Mouse (Mus musculus) bone marrow, adult 2 months (tissue): Measurements from ENCODE around the gene Slco2b1. TPM values are rescaled to one million over a fixed set of nuclear protein-coding genes. Genes with fewer than 3 reads are reported as not detected.

Source experiments
- H3K27ac ChIP-seq: fragments of 200-500 bp; 2 replicates; pipeline ENCODE4 v1.5.1; 2012; ENCODE audit warnings: low read depth, mild to moderate bottlenecking, control low read depth, inconsistent platforms, low read length; ENCODE audit not compliant: control insufficient read depth, poor library complexity, insufficient read depth
- H3K4me1 ChIP-seq: fragments of 200-500 bp; 2 replicates; pipeline ENCODE4 v1.6.1; 2011; ENCODE audit warnings: low read length; ENCODE audit not compliant: control insufficient read depth, insufficient read depth
- H3K4me3 ChIP-seq: fragments of 200-500 bp; replicated peaks from 2 replicates; pipeline ENCODE3; 2011; ENCODE audit warnings: mild to moderate bottlenecking, low read depth, low read length, control low read depth; ENCODE audit not compliant: control insufficient read depth
- CTCF ChIP-seq: fragments of 200-500 bp; IDR thresholded peaks from 2 replicates; pipeline ENCODE4 v1.5.1; 2011; ENCODE audit warnings: low read length, control low read depth; ENCODE audit not compliant: control insufficient read depth, insufficient read depth
- POLR2A ChIP-seq: fragments of 200-500 bp; IDR thresholded peaks from 2 replicates; pipeline ENCODE4 v1.6.1; 2011; ENCODE audit warnings: low read depth, mild to moderate bottlenecking, control low read depth, low read length, borderline replicate concordance; ENCODE audit not compliant: control insufficient read depth
- whole genome bisulfite sequencing: fragments of 180-500 bp; shearing (Covaris S2); methylation state at CpG from one replicate; pipeline ENCODE4 v1.1.7; 2018; 5-methylcytosine and 5-hydroxymethylcytosine counted together
- polyA plus RNA-seq: library from polyadenylated mRNA; stranded (reverse); fragments of >200 nt; gene quantifications from 2 replicates; pipeline ENCODE4 v1.2.4, GENCODE M21; 2011; ENCODE audit warnings: low replicate concordance; ENCODE audit not compliant: missing spikeins, insufficient read depth, insufficient read length

The Slco2b1 gene
- polyA plus RNA-seq, 1 experiment = 5.0 TPM

DNA sequence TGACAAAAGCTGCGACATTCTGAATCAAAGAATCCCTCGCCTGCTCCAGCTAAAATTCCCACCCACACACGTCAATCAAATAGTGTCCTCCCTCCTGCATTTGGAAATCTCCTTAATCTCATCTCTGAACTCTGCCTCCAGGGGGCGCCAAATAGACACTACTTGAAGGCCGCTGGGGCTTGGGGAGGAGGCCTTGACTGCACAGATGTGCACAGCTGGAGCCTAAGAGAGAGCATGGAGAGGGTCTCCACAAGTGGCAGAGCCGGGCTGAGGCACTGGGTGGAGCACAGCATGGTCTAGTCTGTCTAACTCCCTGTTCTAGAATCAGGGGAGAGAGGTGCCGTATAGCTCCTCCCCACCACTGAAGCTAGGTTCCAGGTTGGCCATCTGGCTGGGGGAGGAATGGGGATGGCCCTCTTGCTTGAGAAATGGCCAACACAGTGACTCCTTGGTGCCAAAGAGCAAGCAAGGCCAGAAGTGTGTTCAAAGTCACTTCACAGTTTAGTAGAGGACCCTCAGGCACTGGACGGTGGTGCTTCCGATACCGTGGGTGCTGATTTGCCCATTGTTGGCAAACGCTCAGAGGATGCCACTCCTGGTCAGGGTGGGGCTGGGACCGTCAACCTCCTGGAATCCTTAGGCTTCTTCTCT lies 51.6 kb downstream of the Slco2b1 start:
- TF ChIP-seq POLR2A (no peak), CTCF (peak; percentile 68)
- Histone ChIP-seq H3K4me3 (no peak overlapping the region), H3K4me1 (no peaks in the 10 kb centered on the region), H3K27ac (no peak overlapping the region)
- WGBS = 47% methylated on average over 12 of the region's 12 CpGs

DNA sequence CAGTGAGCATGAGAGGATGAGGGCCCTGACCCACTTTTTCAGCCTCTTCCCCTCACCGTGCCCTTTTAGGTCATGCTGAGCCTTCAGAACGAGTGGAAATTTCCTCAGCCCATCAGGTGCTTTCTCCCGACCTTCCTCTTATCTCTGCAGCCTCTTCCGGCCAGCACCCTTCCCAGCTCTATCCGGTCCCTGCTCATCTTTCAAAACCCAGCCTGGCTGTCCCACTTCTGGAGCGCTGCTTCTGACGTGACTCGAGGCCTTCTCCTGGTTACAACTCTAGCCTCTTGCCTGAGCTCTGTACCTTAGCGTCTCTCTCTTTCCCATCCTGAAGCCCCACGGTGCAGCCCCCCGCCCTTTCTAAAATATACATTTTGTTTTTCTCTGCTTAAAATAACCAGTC lies 56.9 kb downstream of the Slco2b1 start:
- no peak for TF ChIP-seq POLR2A
- TF ChIP-seq CTCF = no peak
- no peak overlapping the region for H3K4me3 ChIP-seq
- 69% methylated on average over 11 of the region's 11 CpGs for WGBS
- H3K4me1 ChIP-seq = no peaks in the 10 kb centered on the region
- H3K27ac ChIP-seq = no peak overlapping the region

DNA sequence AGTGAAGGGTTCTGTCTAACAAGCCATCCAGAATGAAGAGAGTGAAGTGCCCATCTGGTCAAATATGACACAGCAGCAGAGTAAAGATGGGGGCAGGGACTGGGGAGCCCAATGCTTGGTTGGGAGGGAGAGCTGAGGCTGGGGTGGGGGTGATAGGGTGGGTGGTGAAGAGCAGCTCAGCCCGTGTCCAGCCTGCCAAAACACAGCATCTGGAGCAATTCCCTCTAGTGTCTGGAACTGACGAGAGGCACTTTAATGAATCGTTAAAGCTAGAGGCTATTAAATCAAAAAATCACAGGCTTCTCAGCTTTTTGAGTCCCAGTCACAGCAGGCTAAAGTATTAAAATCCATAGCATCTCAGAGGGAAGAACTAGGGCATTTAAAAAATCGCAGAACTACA lies 61.6 kb downstream of the Slco2b1 start:
- Histone ChIP-seq H3K27ac (no peak overlapping the region), H3K4me1 (no peaks in the 10 kb centered on the region), H3K4me3 (no peak overlapping the region)
- WGBS = 70% methylated on average over 4 of the region's 4 CpGs
- TF ChIP-seq POLR2A (no peak), CTCF (no peak)

DNA sequence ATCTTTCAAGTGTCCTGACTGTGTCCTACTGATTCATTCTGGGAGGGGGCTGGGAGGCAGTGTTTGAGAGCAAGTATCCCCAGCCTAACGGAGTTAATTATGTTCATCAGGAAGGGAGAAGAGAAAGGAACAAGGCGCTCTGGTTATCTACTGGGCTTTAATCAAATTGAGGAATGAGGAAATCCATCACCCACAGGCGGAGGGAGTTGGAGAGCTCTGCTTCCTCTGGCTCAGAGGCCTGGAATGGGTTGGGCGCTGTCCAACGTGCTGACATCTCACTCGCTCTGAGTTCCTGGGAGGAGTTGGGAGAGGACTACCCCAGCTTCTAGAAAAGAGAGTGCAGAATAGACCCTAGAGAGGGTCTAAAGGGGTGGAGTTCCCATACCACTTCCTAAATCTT lies 62.5 kb downstream of the Slco2b1 start:
- TF ChIP-seq POLR2A (no peak), CTCF (no peak)
- 5% methylated on average over 6 of the region's 6 CpGs for WGBS
- H3K27ac ChIP-seq = no peak overlapping the region
- no peaks in the 10 kb centered on the region for H3K4me1 ChIP-seq
- H3K4me3 ChIP-seq = no peak overlapping the region

DNA sequence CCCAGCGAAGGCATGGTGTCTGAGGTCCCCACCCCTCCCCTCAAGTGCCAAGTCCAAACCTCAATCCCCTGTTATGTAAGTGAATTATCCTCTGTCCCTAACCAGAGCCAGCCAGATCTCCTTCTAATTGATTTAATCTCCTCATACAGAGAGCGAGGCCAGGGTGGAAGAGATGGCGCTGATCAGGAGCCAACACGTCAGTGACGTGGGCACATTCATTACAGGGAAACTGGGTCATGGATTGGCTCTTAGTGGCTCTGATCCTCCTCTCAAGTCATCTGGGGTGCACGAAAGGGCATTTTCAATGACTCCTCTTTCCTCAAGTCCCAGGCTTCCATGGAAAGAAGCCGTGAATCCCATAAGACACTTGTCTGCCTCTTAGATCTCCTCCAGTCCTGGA lies 66.4 kb downstream of the Slco2b1 start:
- no peak for TF ChIP-seq CTCF
- TF ChIP-seq POLR2A = no peak

DNA sequence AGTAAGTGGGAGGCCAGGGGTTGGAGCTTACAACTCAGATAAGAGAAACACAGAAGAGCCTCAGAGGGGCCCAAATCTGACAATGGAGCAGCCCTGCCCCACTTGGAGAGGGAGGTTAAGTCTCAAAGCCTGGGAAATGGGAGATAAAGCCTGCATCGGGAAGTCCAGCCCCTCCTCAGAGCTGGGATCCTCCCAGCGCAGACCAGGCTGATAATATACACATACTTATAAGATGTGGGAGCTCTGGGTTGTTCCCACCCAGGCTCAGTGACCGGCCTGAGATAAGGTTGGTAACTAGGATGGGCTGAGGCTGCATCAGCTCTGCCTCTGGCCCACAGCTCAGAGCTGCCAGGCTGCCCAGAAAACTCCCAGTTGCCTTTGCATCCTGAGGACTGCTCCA lies 69.1 kb downstream of the Slco2b1 start:
- WGBS = 62% methylated on average over 3 of the region's 3 CpGs
- TF ChIP-seq POLR2A (no peak), CTCF (no peak)
- H3K27ac ChIP-seq = no peak overlapping the region
- no peak overlapping the region for H3K4me3 ChIP-seq
- H3K4me1 ChIP-seq = no peaks in the 10 kb centered on the region

More for the DNA sequence above, 66.4 kb downstream of the Slco2b1 start:
- Histone ChIP-seq H3K27ac (no peak overlapping the region), H3K4me3 (no peak overlapping the region), H3K4me1 (no peaks in the 10 kb centered on the region)
- 77% methylated on average over 7 of the region's 7 CpGs for WGBS

DNA sequence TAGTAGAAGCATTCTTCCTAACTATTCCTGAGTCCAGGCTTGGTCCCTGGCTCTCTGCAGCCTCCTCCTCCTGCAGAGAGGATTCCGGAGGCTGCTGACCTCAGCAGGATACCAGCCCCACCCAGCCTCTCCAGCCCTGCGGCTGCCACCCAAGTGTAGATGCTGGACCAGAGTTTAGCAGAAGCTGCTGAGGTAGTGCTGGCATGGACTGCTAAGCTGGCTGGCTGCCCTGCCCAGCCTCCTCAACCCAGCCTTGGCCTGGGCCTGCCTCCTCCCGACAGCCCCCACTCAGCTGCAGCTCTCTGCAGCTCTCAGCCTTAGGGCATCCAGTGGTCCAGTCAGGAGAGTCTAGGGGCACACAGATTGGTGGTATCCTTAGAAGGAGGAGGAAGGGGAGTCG lies 69.9 kb downstream of the Slco2b1 start:
- Histone ChIP-seq H3K4me1 (no peaks in the 10 kb centered on the region), H3K27ac (no peak overlapping the region), H3K4me3 (no peak overlapping the region)
- WGBS = 49% methylated on average over 4 of the region's 4 CpGs
- TF ChIP-seq CTCF = no peak
- TF ChIP-seq POLR2A = no peak

DNA sequence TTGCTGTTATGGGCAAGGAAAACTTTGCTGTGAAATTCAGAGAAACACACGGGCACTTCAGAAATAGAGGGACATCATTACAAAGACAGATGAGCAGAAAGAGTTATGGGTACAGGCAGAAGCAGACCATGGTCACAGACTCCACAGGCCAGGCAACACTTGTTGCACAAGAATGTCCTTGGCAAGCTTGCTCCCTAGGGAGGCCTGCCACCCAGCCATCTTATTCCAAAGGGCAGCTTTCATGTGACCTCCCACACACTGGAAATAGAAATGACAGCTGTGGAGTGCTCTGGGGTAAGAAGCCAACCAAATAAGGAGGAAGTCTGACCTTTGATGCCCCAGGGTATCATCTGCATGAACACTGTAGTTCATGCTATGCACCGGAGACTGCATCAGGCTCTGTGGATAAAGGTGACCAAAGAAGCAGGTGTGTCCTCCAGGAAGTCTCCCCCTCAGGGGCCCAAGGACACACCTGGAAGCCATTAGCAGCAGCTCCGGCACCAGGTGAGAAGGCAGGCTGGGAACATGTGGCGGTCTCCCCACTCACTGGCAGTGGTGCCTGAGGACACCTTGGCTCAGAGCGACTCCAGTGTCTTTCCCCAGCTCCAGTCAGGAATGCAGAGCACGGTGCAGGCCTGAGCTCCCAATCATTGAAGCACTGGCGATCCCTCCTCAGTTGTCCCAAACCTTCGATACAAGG lies 77.0 kb downstream of the Slco2b1 start:
- H3K4me1 ChIP-seq = no peaks in the 10 kb centered on the region; the same call in 1 of the 2 replicates
- no peak for TF ChIP-seq CTCF
- no peak for TF ChIP-seq POLR2A
- 65% methylated on average over 8 of the region's 8 CpGs for WGBS
- H3K27ac ChIP-seq = no peak overlapping the region
- no peak overlapping the region for H3K4me3 ChIP-seq

DNA sequence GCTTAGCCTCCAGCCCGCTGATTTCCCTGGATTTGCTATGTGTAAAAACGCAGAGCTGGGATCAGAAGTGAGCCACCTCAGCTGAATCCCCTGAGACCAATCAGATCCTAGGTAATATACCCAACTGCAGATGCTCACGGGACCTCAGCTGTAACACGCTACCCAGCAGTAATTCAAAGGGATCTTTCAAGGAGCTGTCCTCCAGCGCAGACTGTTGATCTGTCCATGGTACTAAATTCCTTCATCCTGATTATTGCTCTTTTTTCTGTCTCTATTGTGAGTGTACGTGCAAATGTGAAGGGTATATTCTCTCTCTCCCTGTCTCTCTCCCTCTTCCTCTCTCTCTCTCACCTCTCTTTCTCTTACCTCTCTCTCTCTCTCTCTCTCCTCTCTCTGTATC lies 78.9 kb downstream of the Slco2b1 start:
- H3K4me3 ChIP-seq = no peak overlapping the region

More for the DNA sequence above, 78.9 kb downstream of the Slco2b1 start:
- H3K4me1 ChIP-seq = no peaks in the 10 kb centered on the region; the same call in 1 of the 2 replicates
- WGBS = 17% methylated on average over 6 of the region's 6 CpGs
- no peak overlapping the region for H3K27ac ChIP-seq
- TF ChIP-seq CTCF (no peak), POLR2A (no peak)
